Mouse (Mus musculus): ENCODE data around the gene Smarcc2.
"Not testable (repeated sequence)": the region's sequence is repeated elsewhere in the genome, so short reads cannot be mapped to it uniquely, and the experiment has no call there.

DNA sequence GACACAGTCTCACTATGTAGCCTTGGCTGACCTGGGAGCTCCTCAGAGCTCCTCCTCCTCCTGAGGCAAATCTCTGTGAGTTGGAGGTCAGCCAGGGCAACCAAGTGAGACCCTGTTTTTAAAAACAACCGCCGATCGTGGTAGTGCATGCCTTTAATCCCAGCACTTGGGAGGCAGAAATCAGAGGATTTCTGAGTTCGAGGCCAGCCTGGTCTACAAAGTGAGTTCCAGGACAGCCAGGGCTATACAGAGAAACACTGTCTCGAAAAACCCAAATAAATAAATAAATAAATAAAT, 46.3 kb downstream of the Smarcc2 start:
- TF ChIP-seq CTCF (IDR thresholded peaks at IDR 0.05; ENCODE audit: low read depth, low read length); POLR2A (IDR thresholded peaks at IDR 0.05; ENCODE audit: extremely low read depth, insufficient read depth, low read length): not testable (repeated sequence)
